Mouse (Mus musculus) C2C12 (cell line): ENCODE data around the gene Dmtf1. TPM values are rescaled to one million over a fixed set of nuclear protein-coding genes. Genes with fewer than 3 reads are reported as not detected.

Experiments used
- H3K27me3 ChIP-seq: one replicate; pipeline ENCODE4 v1.6.1; 2011; ENCODE audit not compliant: control insufficient read depth, insufficient read depth, insufficient read length
- H3K36me3 ChIP-seq: one replicate; pipeline ENCODE4 v1.6.1; 2011; ENCODE audit not compliant: control insufficient read depth, insufficient read depth
- H3K4me3 ChIP-seq: one replicate; pipeline ENCODE4 v1.5.1; 2011; ENCODE audit warnings: mild to moderate bottlenecking, control low read depth; ENCODE audit not compliant: poor library complexity, insufficient read depth, severe bottlenecking
- H3K79me2 ChIP-seq: one replicate; pipeline ENCODE4 v1.6.1; 2011; ENCODE audit not compliant: control insufficient read depth, insufficient read depth
- H3K79me3 ChIP-seq: one replicate; pipeline ENCODE4 v1.6.1; 2011; ENCODE audit warnings: low read depth, control low read depth
- H3ac ChIP-seq: one replicate; pipeline ENCODE3; 2011; ENCODE audit warnings: low read depth; ENCODE audit not compliant: control insufficient read depth, insufficient read length
- CEBPB ChIP-seq: IDR thresholded peaks from one replicate; pipeline ENCODE4 v1.6.1; 2011; ENCODE audit warnings: low read depth, mild to moderate bottlenecking, control low read depth, moderate library complexity
- CTCF ChIP-seq: IDR thresholded peaks from one replicate; pipeline ENCODE4 v1.5.1; 2011; ENCODE audit not compliant: control insufficient read depth, insufficient read depth, insufficient read length
- FOSL1 ChIP-seq: IDR thresholded peaks from one replicate; pipeline ENCODE4 v1.8.0; 2011; ENCODE audit warnings: mild to moderate bottlenecking, low read length; ENCODE audit not compliant: poor library complexity, insufficient read depth, severe bottlenecking
- MAX ChIP-seq: IDR thresholded peaks from one replicate; pipeline ENCODE4 v1.6.1; 2011; ENCODE audit warnings: mild to moderate bottlenecking, control low read depth
- MYOD1 ChIP-seq: IDR thresholded peaks from one replicate; pipeline ENCODE4 v1.6.1; 2011; ENCODE audit warnings: low read depth; ENCODE audit not compliant: control insufficient read depth, insufficient read length
- MYOG ChIP-seq: IDR thresholded peaks from one replicate; pipeline ENCODE4 v1.6.1; 2011; ENCODE audit not compliant: control insufficient read depth, insufficient read length; ENCODE audit errors: extremely low read depth
- USF1 ChIP-seq: IDR thresholded peaks from one replicate; pipeline ENCODE4 v1.6.1; 2011; ENCODE audit warnings: low read depth, mild to moderate bottlenecking, control low read depth, moderate library complexity
- polyA plus RNA-seq: library from polyadenylated mRNA; unstranded; fragments of >200 nt; fragmentation: generic; extraction: Trizol; gene quantifications from one replicate; pipeline ENCODE4 v1.2.1, GENCODE M21; 2012; ENCODE audit warnings: missing spikeins

The Dmtf1 gene
- polyA plus RNA-seq, 1 experiment, result 6.4 TPM

- no peak overlapping the region for H3ac ChIP-seq
- TF ChIP-seq MYOG (no peak), USF1 (no peak), CTCF (no peak), MAX (no peak), FOSL1 (no peak), CEBPB (no peak), MYOD1 (no peak)
These were observed 88.3 kb downstream of the Dmtf1 start for GRCm38 (mm10) chr5:9073177-9073854.

GRCm38 (mm10) chr5:9071360-9071759 lies 90.2 kb downstream of the Dmtf1 start:
- Histone ChIP-seq H3K27me3 (no peaks in the 10 kb centered on the region), H3K79me3 (no peaks in the 10 kb centered on the region), H3K36me3 (no peaks in the 10 kb centered on the region), H3K79me2 (no peaks in the 10 kb centered on the region), H3K4me3 (no peak overlapping the region), H3ac (no peak overlapping the region)
- TF ChIP-seq FOSL1 (no peak), MAX (no peak)

More at GRCm38 (mm10) chr5:9073177-9073854, 88.3 kb downstream of the Dmtf1 start:
- H3K79me3 ChIP-seq, result no peaks in the 10 kb centered on the region
- no peak overlapping the region for H3K4me3 ChIP-seq
- H3K79me2 ChIP-seq, result no peaks in the 10 kb centered on the region
- H3K36me3 ChIP-seq, result no peaks in the 10 kb centered on the region
- no peaks in the 10 kb centered on the region for H3K27me3 ChIP-seq

GRCm38 (mm10) chr5:9069599-9070209 lies 91.9 kb downstream of the Dmtf1 start:
- H3K4me3 ChIP-seq, result no peak overlapping the region
- no peaks in the 10 kb centered on the region for H3K79me2 ChIP-seq
- TF ChIP-seq FOSL1, result no peak
- no peak for TF ChIP-seq MYOG
- no peak for TF ChIP-seq CTCF
- TF ChIP-seq USF1, result peak; percentile 39
- H3K36me3 ChIP-seq, result no peaks in the 10 kb centered on the region
- H3K79me3 ChIP-seq, result no peaks in the 10 kb centered on the region
- no peaks in the 10 kb centered on the region for H3K27me3 ChIP-seq
- H3ac ChIP-seq, result no peak overlapping the region

- no peaks in the 10 kb centered on the region for H3K27me3 ChIP-seq
- H3K79me2 ChIP-seq, result no peaks in the 10 kb centered on the region
- H3K36me3 ChIP-seq, result no peaks in the 10 kb centered on the region
- no peak overlapping the region for H3ac ChIP-seq
- no peaks in the 10 kb centered on the region for H3K79me3 ChIP-seq
- TF ChIP-seq USF1 (no peak), MAX (peak; percentile 85), FOSL1 (peak; percentile 78), MYOD1 (peak; percentile 5)
- no peak overlapping the region for H3K4me3 ChIP-seq
These were observed 92.7 kb downstream of the Dmtf1 start for GRCm38 (mm10) chr5:9068886-9069285.

Other genes starting within 250 kb of the Dmtf1 start
- gene Crot, start 164.5 kb downstream of the Dmtf1 start, polyA plus RNA-seq, result 6.6 TPM
- gene Tmem243, start 61.1 kb downstream of the Dmtf1 start, polyA plus RNA-seq, result 5.5 TPM
- not detected for gene 9330182L06Rik, start 104.3 kb upstream of the Dmtf1 start, polyA plus RNA-seq